Mouse (Mus musculus): ENCODE data around the gene Cnpy1. TPM values are rescaled to one million over a fixed set of nuclear protein-coding genes. Genes with fewer than 3 reads are reported as not detected.

Cnpy1 gene
- polyA plus RNA-seq, 1 experiment from 2014 or later: 0.60 TPM

GRCm38 (mm10) chr5:28161938-28162402 lies 83.6 kb downstream of the Cnpy1 start:
- Histone ChIP-seq H3K9me3 (ENCODE audit: control insufficient read depth, low read length) (no peaks in the 10 kb centered on the region), H3K9ac (ENCODE audit: low read depth, low read length) (no peak overlapping the region), H3K4me3 (ENCODE audit: low read length) (no peak overlapping the region), H3K27me3 (replicated peaks; ENCODE audit: control insufficient read depth, insufficient read depth, low read length) (peaks cover 89% of the 10 kb centered on the region), H3K36me3 (ENCODE audit: control insufficient read depth, insufficient read depth, low read length) (no peaks in the 10 kb centered on the region), H3K4me2 (ENCODE audit: low read depth, low read length) (no peak overlapping the region), H3K27ac (ENCODE audit: low read length) (no peak overlapping the region), H3K4me1 (ENCODE audit: control insufficient read depth, insufficient read depth, low read length) (peaks cover 23% of the 10 kb centered on the region)
- no peak for ATAC-seq
- 0% methylated on average over 24 of the region's 24 CpGs for WGBS

GRCm38 (mm10) chr5:28161383-28161937 lies 84.1 kb downstream of the Cnpy1 start:
- ATAC-seq: no peak
- Histone ChIP-seq H3K36me3 (ENCODE audit: control insufficient read depth, insufficient read depth, low read length) (no peaks in the 10 kb centered on the region), H3K4me2 (ENCODE audit: low read depth, low read length) (no peak overlapping the region), H3K4me3 (ENCODE audit: low read length) (no peak overlapping the region), H3K4me1 (ENCODE audit: control insufficient read depth, insufficient read depth, low read length) (peaks cover 18% of the 10 kb centered on the region), H3K27me3 (replicated peaks; ENCODE audit: control insufficient read depth, insufficient read depth, low read length) (peaks cover 89% of the 10 kb centered on the region), H3K9me3 (ENCODE audit: control insufficient read depth, low read length) (no peaks in the 10 kb centered on the region), H3K27ac (ENCODE audit: low read length) (no peak overlapping the region), H3K9ac (ENCODE audit: low read depth, low read length) (no peak overlapping the region)
- WGBS: 3% methylated on average over 20 of the region's 20 CpGs

GRCm38 (mm10) chr5:28159891-28160470 lies 85.6 kb downstream of the Cnpy1 start:
- Histone ChIP-seq H3K36me3 (ENCODE audit: control insufficient read depth, insufficient read depth, low read length) (no peaks in the 10 kb centered on the region), H3K4me2 (ENCODE audit: low read depth, low read length) (no peak overlapping the region), H3K27me3 (replicated peaks; ENCODE audit: control insufficient read depth, insufficient read depth, low read length) (peaks cover 81% of the 10 kb centered on the region), H3K9ac (ENCODE audit: low read depth, low read length) (no peak overlapping the region), H3K4me1 (ENCODE audit: control insufficient read depth, insufficient read depth, low read length) (0 out of 2 replicates have a peak, but pooled peaks cover 3% of the 10 kb centered on the region), H3K27ac (ENCODE audit: low read length) (no peak overlapping the region), H3K9me3 (ENCODE audit: control insufficient read depth, low read length) (no peaks in the 10 kb centered on the region), H3K4me3 (ENCODE audit: low read length) (no peak overlapping the region)
- 6% methylated on average over 8 of the region's 8 CpGs for WGBS
- ATAC-seq: no peak

- Histone ChIP-seq H3K9me3 (ENCODE audit: control insufficient read depth, low read length) (no peaks in the 10 kb centered on the region), H3K9ac (ENCODE audit: low read depth, low read length) (no peak overlapping the region), H3K27me3 (replicated peaks; ENCODE audit: control insufficient read depth, insufficient read depth, low read length) (peaks cover 83% of the 10 kb centered on the region), H3K4me3 (ENCODE audit: low read length) (no peak overlapping the region), H3K4me1 (ENCODE audit: control insufficient read depth, insufficient read depth, low read length) (0 out of 2 replicates have a peak, but pooled peaks cover 3% of the 10 kb centered on the region), H3K27ac (ENCODE audit: low read length) (no peak overlapping the region), H3K4me2 (ENCODE audit: low read depth, low read length) (no peak overlapping the region), H3K36me3 (ENCODE audit: control insufficient read depth, insufficient read depth, low read length) (no peaks in the 10 kb centered on the region)
- 2% methylated on average over 15 of the region's 15 CpGs for WGBS
- ATAC-seq: no peak
These were observed 86.5 kb downstream of the Cnpy1 start for GRCm38 (mm10) chr5:28159072-28159458.

GRCm38 (mm10) chr5:28158308-28159071 lies 87.1 kb downstream of the Cnpy1 start:
- Histone ChIP-seq H3K9ac (ENCODE audit: low read depth, low read length) (no peak overlapping the region), H3K9me3 (ENCODE audit: control insufficient read depth, low read length) (no peaks in the 10 kb centered on the region), H3K4me1 (ENCODE audit: control insufficient read depth, insufficient read depth, low read length) (0 out of 2 replicates have a peak, but pooled peaks cover 3% of the 10 kb centered on the region), H3K4me2 (ENCODE audit: low read depth, low read length) (no peak overlapping the region), H3K36me3 (ENCODE audit: control insufficient read depth, insufficient read depth, low read length) (no peaks in the 10 kb centered on the region), H3K27ac (ENCODE audit: low read length) (no peak overlapping the region), H3K4me3 (ENCODE audit: low read length) (no peak overlapping the region), H3K27me3 (replicated peaks; ENCODE audit: control insufficient read depth, insufficient read depth, low read length) (peaks cover 81% of the 10 kb centered on the region)
- ATAC-seq: no peak
- WGBS: under 1% methylated on average over 31 of the region's 31 CpGs

GRCm38 (mm10) chr5:28157781-28158180 lies 87.8 kb downstream of the Cnpy1 start:
- no peak overlapping the region for H3K4me2 ChIP-seq (ENCODE audit: low read depth, low read length)
- no peak overlapping the region for H3K4me3 ChIP-seq (ENCODE audit: low read length)
- no peaks in the 10 kb centered on the region for H3K9me3 ChIP-seq (ENCODE audit: control insufficient read depth, low read length)
- no peaks in the 10 kb centered on the region for H3K36me3 ChIP-seq (ENCODE audit: control insufficient read depth, insufficient read depth, low read length)
- H3K4me1 ChIP-seq (ENCODE audit: control insufficient read depth, insufficient read depth, low read length): 0 out of 2 replicates have a peak, but pooled peaks cover 3% of the 10 kb centered on the region
- no peak overlapping the region for H3K27ac ChIP-seq (ENCODE audit: low read length)
- WGBS: 1% methylated on average over 17 of the region's 17 CpGs
- no peak overlapping the region for H3K9ac ChIP-seq (ENCODE audit: low read depth, low read length)
- H3K27me3 ChIP-seq (replicated peaks; ENCODE audit: control insufficient read depth, insufficient read depth, low read length): peaks cover 78% of the 10 kb centered on the region
- ATAC-seq: no peak

- no peaks in the 10 kb centered on the region for H3K36me3 ChIP-seq (ENCODE audit: control insufficient read depth, insufficient read depth, low read length)
- no peak for ATAC-seq
- H3K4me3 ChIP-seq (ENCODE audit: low read length): no peak overlapping the region
- H3K27ac ChIP-seq (ENCODE audit: low read length): no peak overlapping the region
- H3K27me3 ChIP-seq (replicated peaks; ENCODE audit: control insufficient read depth, insufficient read depth, low read length): peaks cover 74% of the 10 kb centered on the region
- no peak overlapping the region for H3K4me2 ChIP-seq (ENCODE audit: low read depth, low read length)
- H3K4me1 ChIP-seq (ENCODE audit: control insufficient read depth, insufficient read depth, low read length): 0 out of 2 replicates have a peak, but pooled peaks cover 3% of the 10 kb centered on the region
- 7% methylated on average over 9 of the region's 9 CpGs for WGBS
- H3K9ac ChIP-seq (ENCODE audit: low read depth, low read length): no peak overlapping the region
- no peaks in the 10 kb centered on the region for H3K9me3 ChIP-seq (ENCODE audit: control insufficient read depth, low read length)
These were observed 88.4 kb downstream of the Cnpy1 start for GRCm38 (mm10) chr5:28157044-28157730.
